Mouse (Mus musculus) T-cell, adult 2 months (primary cell): ENCODE results near the gene Mllt11.

Source experiments
- DNase-seq: peaks from one replicate; pipeline ENCODE4 v3.0.0; 2022; ENCODE audit warnings: low spot score

Mllt11 gene

GRCm38 (mm10) chr3:95246465-95247231 lies 14.7 kb upstream of the Mllt11 start:
- no peak for DNase-seq

GRCm38 (mm10) chr3:95243086-95243485 lies 11.1 kb upstream of the Mllt11 start:
- no peak for DNase-seq

- DNase-seq: no peak
Observed at GRCm38 (mm10) chr3:95241498-95241897, 9.5 kb upstream of the Mllt11 start, which contains the start of gene Gm128. Gene Gm128 (minus strand): TSS chr3:95241598.

GRCm38 (mm10) chr3:95240900-95241299 lies 8.9 kb upstream of the Mllt11 start:
- no peak for DNase-seq

GRCm38 (mm10) chr3:95239971-95240370 lies 8.0 kb upstream of the Mllt11 start:
- no peak for DNase-seq

- peak; percentile 23 for DNase-seq
Observed at GRCm38 (mm10) chr3:95239022-95239421, 7.1 kb upstream of the Mllt11 start.

- no peak for DNase-seq
Observed at GRCm38 (mm10) chr3:95237541-95238099, 5.6 kb upstream of the Mllt11 start.

- no peak for DNase-seq
Observed at GRCm38 (mm10) chr3:95235386-95236301, 3.7 kb upstream of the Mllt11 start.

GRCm38 (mm10) chr3:95233303-95233980 lies 1.5 kb upstream of the Mllt11 start:
- DNase-seq: no peak

GRCm38 (mm10) chr3:95232771-95233170 lies 800 bp upstream of the Mllt11 start:
- no peak for DNase-seq

- no peak for DNase-seq
Observed at GRCm38 (mm10) chr3:95230495-95231297, 1.3 kb downstream of the Mllt11 start.

GRCm38 (mm10) chr3:95229781-95230494 lies 2.0 kb downstream of the Mllt11 start:
- no peak for DNase-seq

GRCm38 (mm10) chr3:95228894-95229780 lies 2.8 kb downstream of the Mllt11 start:
- peak; percentile 39 for DNase-seq

- DNase-seq: peak; percentile 86
Observed at GRCm38 (mm10) chr3:95228148-95228893, 3.6 kb downstream of the Mllt11 start, which contains the start of gene Cdc42se1. Gene Cdc42se1 (plus strand): TSS chr3:95228732.

GRCm38 (mm10) chr3:95227214-95227613 lies 4.8 kb downstream of the Mllt11 start:
- no peak for DNase-seq

- no peak for DNase-seq
Observed at GRCm38 (mm10) chr3:95224295-95224694, 7.7 kb downstream of the Mllt11 start.

- no peak for DNase-seq
Observed at GRCm38 (mm10) chr3:95223041-95223440, 8.9 kb downstream of the Mllt11 start.

GRCm38 (mm10) chr3:95218466-95219137 lies 13.4 kb downstream of the Mllt11 start:
- DNase-seq: no peak
